Mouse (Mus musculus): ENCODE results near the gene 1700030K09Rik. TPM values are rescaled to one million over a fixed set of nuclear protein-coding genes. Genes with fewer than 3 reads are reported as not detected.

Gene 1700030K09Rik
- polyA plus RNA-seq, 2 experiments = 13.2 to 16.2 TPM

GRCm38 (mm10) chr8:72422926-72423325 is 20.8 kb upstream of the 1700030K09Rik start:
- Histone ChIP-seq H3K27ac (replicated peaks; ENCODE audit: low read depth, low read length) (no peak overlapping the region), H3K4me1 (ENCODE audit: control insufficient read depth, insufficient read depth, low read length) (peaks cover 17% of the 10 kb centered on the region), H3K4me3 (replicated peaks; ENCODE audit: low read length) (no peak overlapping the region), H3K36me3 (ENCODE audit: control insufficient read depth, insufficient read depth, low read length) (no peaks in the 10 kb centered on the region), H3K9me3 (ENCODE audit: control insufficient read depth, low read length) (no peaks in the 10 kb centered on the region), H3K4me2 (replicated peaks; ENCODE audit: low read depth, low read length, severe bottlenecking) (0 out of 2 replicates have a peak overlapping the region, but pooled peaks have one; percentile 2), H3K27me3 (ENCODE audit: control insufficient read depth, insufficient read depth, low read length) (no peaks in the 10 kb centered on the region), H3K9ac (ENCODE audit: low read depth, low read length, severe bottlenecking) (no peak overlapping the region)
- DNase-seq (ENCODE audit: low spot score) (no peak), ATAC-seq (ENCODE audit: low FRiP score, low read depth) (no peak)
- TF ChIP-seq POLR2A (IDR thresholded peaks at IDR 0.05; ENCODE audit: borderline replicate concordance, extremely low read depth, insufficient read depth, insufficient read length) = no peak
- 62% methylated on average over 1 of the region's 1 CpGs for WGBS

GRCm38 (mm10) chr8:72429676-72430075 is 14.0 kb upstream of the 1700030K09Rik start:
- Histone ChIP-seq H3K27ac (replicated peaks; ENCODE audit: low read depth, low read length) (no peak overlapping the region), H3K4me1 (ENCODE audit: control insufficient read depth, insufficient read depth, low read length) (no peaks in the 10 kb centered on the region), H3K4me2 (replicated peaks; ENCODE audit: low read depth, low read length, severe bottlenecking) (no peak overlapping the region), H3K36me3 (ENCODE audit: control insufficient read depth, insufficient read depth, low read length) (no peaks in the 10 kb centered on the region), H3K27me3 (ENCODE audit: control insufficient read depth, insufficient read depth, low read length) (no peaks in the 10 kb centered on the region), H3K9ac (ENCODE audit: low read depth, low read length, severe bottlenecking) (no peak overlapping the region), H3K9me3 (ENCODE audit: control insufficient read depth, low read length) (no peaks in the 10 kb centered on the region), H3K4me3 (replicated peaks; ENCODE audit: low read length) (no peak overlapping the region)
- no peak for TF ChIP-seq POLR2A (IDR thresholded peaks at IDR 0.05; ENCODE audit: borderline replicate concordance, extremely low read depth, insufficient read depth, insufficient read length)
- no peak for DNase-seq (ENCODE audit: low spot score)
- no peak for ATAC-seq (ENCODE audit: low FRiP score, low read depth)
- WGBS = 49% methylated on average over 13 of the region's 13 CpGs

GRCm38 (mm10) chr8:72434952-72435351 is 8.7 kb upstream of the 1700030K09Rik start:
- no peak overlapping the region for H3K4me3 ChIP-seq (replicated peaks; ENCODE audit: low read length)
- TF ChIP-seq POLR2A (IDR thresholded peaks at IDR 0.05; ENCODE audit: borderline replicate concordance, extremely low read depth, insufficient read depth, insufficient read length) = no peak
- no peaks in the 10 kb centered on the region for H3K27me3 ChIP-seq (ENCODE audit: control insufficient read depth, insufficient read depth, low read length)
- no peak overlapping the region for H3K9ac ChIP-seq (ENCODE audit: low read depth, low read length, severe bottlenecking)
- no peak for ATAC-seq (ENCODE audit: low FRiP score, low read depth)
- no peaks in the 10 kb centered on the region for H3K4me1 ChIP-seq (ENCODE audit: control insufficient read depth, insufficient read depth, low read length)
- H3K4me2 ChIP-seq (replicated peaks; ENCODE audit: low read depth, low read length, severe bottlenecking) = no peak overlapping the region
- DNase-seq (ENCODE audit: low spot score) = peak; percentile 20
- no peaks in the 10 kb centered on the region for H3K36me3 ChIP-seq (ENCODE audit: control insufficient read depth, insufficient read depth, low read length)
- 36% methylated on average over 2 of the region's 2 CpGs for WGBS
- H3K27ac ChIP-seq (replicated peaks; ENCODE audit: low read depth, low read length) = no peak overlapping the region
- no peaks in the 10 kb centered on the region for H3K9me3 ChIP-seq (ENCODE audit: control insufficient read depth, low read length)

GRCm38 (mm10) chr8:72438248-72439015 is 5.2 kb upstream of the 1700030K09Rik start:
- H3K4me3 ChIP-seq (replicated peaks; ENCODE audit: low read length) = no peak overlapping the region
- no peaks in the 10 kb centered on the region for H3K36me3 ChIP-seq (ENCODE audit: control insufficient read depth, insufficient read depth, low read length)
- no peak overlapping the region for H3K4me2 ChIP-seq (replicated peaks; ENCODE audit: low read depth, low read length, severe bottlenecking)
- TF ChIP-seq POLR2A (IDR thresholded peaks at IDR 0.05; ENCODE audit: borderline replicate concordance, extremely low read depth, insufficient read depth, insufficient read length) = no peak
- H3K9ac ChIP-seq (ENCODE audit: low read depth, low read length, severe bottlenecking) = no peak overlapping the region
- 75% methylated on average over 8 of the region's 8 CpGs for whole genome bisulfite sequencing
- H3K9me3 ChIP-seq (ENCODE audit: control insufficient read depth, low read length) = no peaks in the 10 kb centered on the region
- DNase-seq (ENCODE audit: low spot score) = no peak
- ATAC-seq (ENCODE audit: low FRiP score, low read depth) = no peak
- no peaks in the 10 kb centered on the region for H3K27me3 ChIP-seq (ENCODE audit: control insufficient read depth, insufficient read depth, low read length)
- H3K4me1 ChIP-seq (ENCODE audit: control insufficient read depth, insufficient read depth, low read length) = no peaks in the 10 kb centered on the region
- no peak overlapping the region for H3K27ac ChIP-seq (replicated peaks; ENCODE audit: low read depth, low read length)

GRCm38 (mm10) chr8:72443994-72444350 is 292 bp downstream of the 1700030K09Rik start:
- Histone ChIP-seq H3K9me3 (ENCODE audit: control insufficient read depth, low read length) (no peaks in the 10 kb centered on the region), H3K36me3 (ENCODE audit: control insufficient read depth, insufficient read depth, low read length) (peaks cover 11% of the 10 kb centered on the region), H3K4me1 (ENCODE audit: control insufficient read depth, insufficient read depth, low read length) (no peaks in the 10 kb centered on the region), H3K27ac (replicated peaks; ENCODE audit: low read depth, low read length) (no peak overlapping the region), H3K27me3 (ENCODE audit: control insufficient read depth, insufficient read depth, low read length) (no peaks in the 10 kb centered on the region), H3K9ac (ENCODE audit: low read depth, low read length, severe bottlenecking) (peak overlapping the region; percentile 56), H3K4me3 (replicated peaks; ENCODE audit: low read length) (peak overlapping the region; percentile 39), H3K4me2 (replicated peaks; ENCODE audit: low read depth, low read length, severe bottlenecking) (peak overlapping the region; percentile 72)
- 34% methylated on average over 6 of the region's 6 CpGs for WGBS
- no peak for TF ChIP-seq POLR2A (IDR thresholded peaks at IDR 0.05; ENCODE audit: borderline replicate concordance, extremely low read depth, insufficient read depth, insufficient read length)
- DNase-seq (ENCODE audit: low spot score) (no peak), ATAC-seq (ENCODE audit: low FRiP score, low read depth) (peak; percentile 41)

Measured in limb, embryonic 14.5 days (tissue).